Mouse (Mus musculus) MEL (cell line): ENCODE measurements around the gene Tsc22d4. TPM values are rescaled to one million over a fixed set of nuclear protein-coding genes. Genes with fewer than 3 reads are reported as not detected.

Source experiments
- DNase-seq: peaks from one replicate; pipeline ENCODE4 v3.0.0; 2011; ENCODE audit warnings: low read depth, low spot score
- H3K27ac ChIP-seq: 2 replicates; pipeline ENCODE4 v1.5.1; 2012; ENCODE audit warnings: low read depth, mild to moderate bottlenecking, control low read depth, low read length, moderate library complexity; ENCODE audit not compliant: control insufficient read depth
- H3K27me3 ChIP-seq, 2 experiments: fragments of 150-350 bp in 1 of 2; sonication (generic) in 1 of 2; 2 replicates each; pipeline ENCODE4 v1.6.1; 2012; ENCODE audit warnings: low read length in 2 of 2, mild to moderate bottlenecking in 2 of 2, improper control_type of control experiment in 1 of 2, moderate library complexity in 1 of 2; ENCODE audit not compliant: insufficient read depth in 2 of 2, control insufficient read depth in 1 of 2
- H3K36me3 ChIP-seq, 2 experiments: 2 replicates each; pipeline ENCODE4 v1.6.1; 2012 to 2014; ENCODE audit warnings: low read length in 2 of 2, improper control_type of control experiment in 1 of 2, inconsistent platforms in 1 of 2, mild to moderate bottlenecking in 1 of 2; ENCODE audit not compliant: insufficient read depth in 2 of 2, control insufficient read depth in 1 of 2
- H3K4me1 ChIP-seq, 2 experiments: fragments of 150-350 bp in 1 of 2; sonication (generic) in 1 of 2; 2 replicates each; pipeline ENCODE4 v1.6.1; 2012; ENCODE audit warnings: low read length in 2 of 2, improper control_type of control experiment in 1 of 2, mild to moderate bottlenecking in 1 of 2; ENCODE audit not compliant: insufficient read depth in 2 of 2, control insufficient read depth in 1 of 2
- H3K4me3 ChIP-seq, 2 experiments: fragments of 150-350 bp in 1 of 2; sonication (generic) in 1 of 2; 2 replicates each; pipeline ENCODE4 v1.5.1; 2012; ENCODE audit warnings: low read depth in 2 of 2, low read length in 2 of 2, mild to moderate bottlenecking in 2 of 2, moderate library complexity in 2 of 2, control low read depth in 1 of 2, improper control_type of control experiment in 1 of 2; ENCODE audit not compliant: control insufficient read depth in 1 of 2, insufficient read depth in 1 of 2
- H3K79me2 ChIP-seq: 2 replicates; pipeline ENCODE4 v1.6.1; 2012; ENCODE audit warnings: mild to moderate bottlenecking, low read length, moderate library complexity; ENCODE audit not compliant: control insufficient read depth, poor library complexity, insufficient read depth
- H3K9ac ChIP-seq: 2 replicates; pipeline ENCODE4 v1.6.1; 2012; ENCODE audit warnings: low read depth, mild to moderate bottlenecking, control low read depth, low read length, moderate library complexity; ENCODE audit not compliant: control insufficient read depth, poor library complexity, severe bottlenecking
- H3K9me3 ChIP-seq: fragments of 150-350 bp; sonication (generic); replicated peaks from 2 replicates; pipeline ENCODE4 v1.6.1; 2012; ENCODE audit warnings: mild to moderate bottlenecking, low read length, improper control_type of control experiment, moderate library complexity; ENCODE audit not compliant: insufficient read depth
- BHLHE40 ChIP-seq: IDR thresholded peaks from 2 replicates; pipeline ENCODE4 v1.6.1; 2012; ENCODE audit warnings: low read depth, mild to moderate bottlenecking, inconsistent platforms, low read length, improper control_type of control experiment, borderline replicate concordance
- CHD2 ChIP-seq: IDR thresholded peaks from 2 replicates; pipeline ENCODE4 v1.6.1; 2011; ENCODE audit warnings: low read length, improper control_type of control experiment
- CTCF ChIP-seq, 3 experiments: IDR thresholded peaks in 2 of 3; conservative IDR thresholded peaks in 1 of 3; 2 replicates each; pipeline ENCODE4 v1.5.1; 2011 to 2012; ENCODE audit warnings: low read length in 3 of 3, low read depth in 2 of 3, mild to moderate bottlenecking in 2 of 3, improper control_type of control experiment in 1 of 3, inconsistent platforms in 1 of 3, mixed read lengths in 1 of 3, moderate library complexity in 1 of 3; ENCODE audit not compliant: control insufficient read depth in 1 of 3, insufficient read depth in 1 of 3, poor library complexity in 1 of 3, severe bottlenecking in 1 of 3
- E2F4 ChIP-seq: IDR thresholded peaks from 2 replicates; pipeline ENCODE4 v1.6.1; 2011; ENCODE audit warnings: low read depth, low read length, improper control_type of control experiment, borderline replicate concordance
- ELF1 ChIP-seq: IDR thresholded peaks from 2 replicates; pipeline ENCODE4 v1.6.1; 2014; ENCODE audit warnings: low read depth, mild to moderate bottlenecking, inconsistent platforms, low read length, improper control_type of control experiment, moderate library complexity
- ETS1 ChIP-seq: IDR thresholded peaks from 2 replicates; pipeline ENCODE4 v1.6.1; 2012; ENCODE audit warnings: low read depth, mild to moderate bottlenecking, inconsistent platforms, low read length, improper control_type of control experiment, moderate library complexity
- MAFK ChIP-seq: IDR thresholded peaks from 2 replicates; pipeline ENCODE4 v1.6.1; 2011; ENCODE audit warnings: low read depth, mild to moderate bottlenecking, low read length, improper control_type of control experiment, borderline replicate concordance
- POLR2A ChIP-seq, 2 experiments: IDR thresholded peaks; 2 replicates each; pipeline ENCODE4 v1.6.1; 2011 to 2012; ENCODE audit warnings: low read length in 2 of 2, mild to moderate bottlenecking in 2 of 2, control low read depth in 1 of 2, improper control_type of control experiment in 1 of 2, low read depth in 1 of 2, moderate library complexity in 1 of 2; ENCODE audit not compliant: control insufficient read depth in 1 of 2, insufficient read depth in 1 of 2, poor library complexity in 1 of 2
- POLR2AphosphoS2 ChIP-seq: IDR thresholded peaks from 2 replicates; pipeline ENCODE4 v1.6.1; 2011; ENCODE audit warnings: low read length, improper control_type of control experiment
- RAD21 ChIP-seq: IDR thresholded peaks from 2 replicates; pipeline ENCODE4 v1.6.1; 2011; ENCODE audit warnings: mild to moderate bottlenecking, low read depth, low read length, improper control_type of control experiment
- SMC3 ChIP-seq: IDR thresholded peaks from 2 replicates; pipeline ENCODE4 v1.6.1; 2011; ENCODE audit warnings: low read depth, low read length, improper control_type of control experiment
- TBP ChIP-seq: IDR thresholded peaks from 2 replicates; pipeline ENCODE4 v1.8.0; 2011; ENCODE audit warnings: low read depth, low read length, improper control_type of control experiment
- TCF12 ChIP-seq: IDR thresholded peaks from 2 replicates; pipeline ENCODE4 v1.6.1; 2014; ENCODE audit warnings: low read depth, mild to moderate bottlenecking, inconsistent platforms, low read length, improper control_type of control experiment, moderate library complexity
- USF1 ChIP-seq: IDR thresholded peaks from 2 replicates; pipeline ENCODE4 v1.6.1; 2014; ENCODE audit warnings: low read depth, mild to moderate bottlenecking, inconsistent platforms, low read length, improper control_type of control experiment, moderate library complexity
- ZC3H11A ChIP-seq: IDR thresholded peaks from 2 replicates; pipeline ENCODE4 v1.6.1; 2012; ENCODE audit warnings: low read depth, mild to moderate bottlenecking, inconsistent platforms, low read length, improper control_type of control experiment
- ZKSCAN1 ChIP-seq: IDR thresholded peaks from 2 replicates; pipeline ENCODE4 v1.6.1; 2012; ENCODE audit warnings: low read depth, mild to moderate bottlenecking, inconsistent platforms, low read length, improper control_type of control experiment, moderate library complexity
- ZMIZ1 ChIP-seq: IDR thresholded peaks from 2 replicates; pipeline ENCODE4 v1.6.1; 2012; ENCODE audit warnings: low read depth, mild to moderate bottlenecking, inconsistent platforms, low read length, improper control_type of control experiment, moderate library complexity
- polyA plus RNA-seq, 2 experiments: library from polyadenylated mRNA; stranded (reverse) in 1 of 2; unstranded in 1 of 2; fragments of >175 nt in 1 of 2; fragments of >200 nt in 1 of 2; gene quantifications; 2 replicates each; pipeline versions ENCODE4 v1.2.1 to v1.2.4; 2012; ENCODE audit warnings: low replicate concordance in 2 of 2, low read depth in 1 of 2; ENCODE audit not compliant: insufficient read length in 2 of 2, insufficient read depth in 1 of 2, missing spikeins in 1 of 2
- total RNA-seq: library from RNA; depleted of rRNA; stranded (reverse); fragments of 300-350 nt; gene quantifications from 2 replicates; pipeline ENCODE4 v1.2.3, GENCODE M21; 2012

Gene Tsc22d4
- total and polyA plus RNA-seq, 3 experiments: 58.3 to 203 TPM; not detected in 1

- H3K27me3 ChIP-seq: no peaks in the 10 kb centered on the region
- DNase-seq: peak; percentile 72
- TF ChIP-seq ELF1 (no peak), POLR2A (IDR thresholded peaks at IDR 0.05; ENCODE audit: control insufficient read depth in 1 of 2, insufficient read depth in 1 of 2, low read depth in 1 of 2, low read length in 2 of 2, poor library complexity in 1 of 2) (no peak), SMC3 (peak; percentile 72), ZMIZ1 (no peak), MAFK (no peak), CTCF (IDR thresholded peaks at IDR 0.05 in 2 of 3, conservative IDR thresholded peaks at IDR 0.05 in 1 of 3; ENCODE audit: control insufficient read depth in 1 of 3, insufficient read depth in 1 of 3, low read depth in 2 of 3, low read length in 3 of 3, poor library complexity in 1 of 3, severe bottlenecking in 1 of 3) (peak; percentile 76 to 85 (median 79)), E2F4 (no peak), RAD21 (peak; percentile 82), ZC3H11A (peak; percentile 69), CHD2 (peak; percentile 74), BHLHE40 (peak; percentile 49; the same call in 1 of the 2 replicates), ETS1 (no peak), USF1 (no peak), TBP (0 out of 2 replicates have a peak, but pooled peaks have one; percentile 35)
- no peaks in the 10 kb centered on the region for H3K36me3 ChIP-seq
- H3K27ac ChIP-seq: no peak overlapping the region
- H3K4me1 ChIP-seq: no peaks in the 10 kb centered on the region
- H3K9ac ChIP-seq: no peak overlapping the region
- H3K4me3 ChIP-seq: no peak overlapping the region
- no peaks in the 10 kb centered on the region for H3K79me2 ChIP-seq
- no peaks in the 10 kb centered on the region for H3K9me3 ChIP-seq
Measured at GRCm38 (mm10) chr5:137766270-137766669, 20.7 kb downstream of the Tsc22d4 start.

- no peak for TF ChIP-seq ZKSCAN1
- TF ChIP-seq ZMIZ1: no peak
- no peak for TF ChIP-seq POLR2AphosphoS2
- TF ChIP-seq E2F4: no peak
- no peak for TF ChIP-seq BHLHE40
- TF ChIP-seq POLR2A (IDR thresholded peaks at IDR 0.05; ENCODE audit: control insufficient read depth in 1 of 2, insufficient read depth in 1 of 2, low read depth in 1 of 2, low read length in 2 of 2, poor library complexity in 1 of 2): no peak
- no peak for TF ChIP-seq TCF12
- no peak for TF ChIP-seq SMC3
- Histone ChIP-seq H3K27ac (no peak overlapping the region), H3K36me3 (peaks cover 0 to 4% of the 10 kb centered on the region in 2 experiments; a peak in 2 of 4 replicates), H3K79me2 (no peaks in the 10 kb centered on the region), H3K27me3 (no peaks in the 10 kb centered on the region), H3K4me3 (no peak overlapping the region), H3K4me1 (peaks cover 5 to 14% of the 10 kb centered on the region in 2 experiments), H3K9me3 (no peaks in the 10 kb centered on the region), H3K9ac (no peak overlapping the region)
- no peak for DNase-seq
Measured at GRCm38 (mm10) chr5:137768475-137768874, 22.9 kb downstream of the Tsc22d4 start.
